Mouse (Mus musculus) naive thymus-derived CD4-positive, alpha-beta T cell, adult 5 months (primary cell): ENCODE measurements around the gene Lancl1. TPM values are rescaled to one million over a fixed set of nuclear protein-coding genes. Genes with fewer than 3 reads are reported as not detected.

Experiments
- polyA plus RNA-seq: library from polyadenylated mRNA; unstranded; fragments of 100-300 nt; shearing (Covaris generic); gene quantifications from one replicate; pipeline ENCODE4 v1.2.1, GENCODE M21; 2017

Gene Lancl1
- polyA plus RNA-seq = 87.2 TPM

GRCm38 (mm10) chr1:67038246-67038987 is at the start of gene Lancl1:
Gene Lancl1, minus strand, starts transcription at chr1:67038872.

Other genes with a start within 250 kb of the Lancl1 start
- 26.2 TPM for gene Kansl1l, start 221.3 kb downstream of the Lancl1 start, polyA plus RNA-seq
- gene Acadl, start 175.6 kb downstream of the Lancl1 start, polyA plus RNA-seq = 54.4 TPM
- gene Myl1, start 93.5 kb downstream of the Lancl1 start, polyA plus RNA-seq = not detected
- not detected for gene Cps1, start 84.2 kb upstream of the Lancl1 start, polyA plus RNA-seq